ENCODE assay signal across 8 mouse cellular contexts in genomic region chr5:109866337-109867126, GRCm38 (mm10). TPM values are rescaled to one million over a fixed set of nuclear protein-coding genes. Genes with fewer than 3 reads are reported as not detected.
A peak's percentile ranks its signal among the peaks of the same experiment; 100 is the strongest.
DNase-seq lines count a peak whose midpoint lies in the region; ATAC-seq and TF ChIP-seq lines count a peak whose summit lies in the region.

No protein-coding gene starts in this region.

- peak overlapping the region; percentile 62 for H3K4me2 ChIP-seq in heart, embryonic 12.5 days
- H3K4me2 ChIP-seq in kidney, postnatal 0 days (ENCODE audit: low read length), result peak overlapping the region; percentile 64
- H3K4me2 ChIP-seq in liver, embryonic 11.5 days, result peak overlapping the region; percentile 70
- peak overlapping the region; percentile 47 for H3K4me2 ChIP-seq in stomach, embryonic 14.5 days (replicated peaks; ENCODE audit: low read depth, low read length)

- H3K27me3 ChIP-seq in heart, embryonic 12.5 days (replicated peaks), result no peaks in the 10 kb centered on the region
- H3K27me3 ChIP-seq in kidney, postnatal 0 days (ENCODE audit: insufficient read depth, low read length), result no peaks in the 10 kb centered on the region
- no peaks in the 10 kb centered on the region for H3K27me3 ChIP-seq in liver, embryonic 11.5 days (replicated peaks; ENCODE audit: control insufficient read depth, insufficient read depth, low read length)
- H3K27me3 ChIP-seq in stomach, embryonic 14.5 days (ENCODE audit: control insufficient read depth, insufficient read depth, low read length), result no peaks in the 10 kb centered on the region

- H3K9me3 ChIP-seq in heart, embryonic 12.5 days (replicated peaks), result no peaks in the 10 kb centered on the region
- H3K9me3 ChIP-seq in kidney, postnatal 0 days (replicated peaks; ENCODE audit: low read length), result no peaks in the 10 kb centered on the region
- no peaks in the 10 kb centered on the region for H3K9me3 ChIP-seq in liver, embryonic 11.5 days (ENCODE audit: control insufficient read depth, low read length)
- H3K9me3 ChIP-seq in stomach, embryonic 14.5 days (ENCODE audit: control insufficient read depth, low read depth, low read length), result no peaks in the 10 kb centered on the region

- TF ChIP-seq CTCF in kidney, postnatal 0 days (IDR thresholded peaks at IDR 0.05; ENCODE audit: low read depth), result no peak

- peaks cover 6% of the 10 kb centered on the region for H3K4me1 ChIP-seq in heart, embryonic 12.5 days (replicated peaks)
- no peaks in the 10 kb centered on the region for H3K4me1 ChIP-seq in kidney, postnatal 0 days (replicated peaks; ENCODE audit: insufficient read depth, low read length)
- H3K4me1 ChIP-seq in liver, embryonic 11.5 days (replicated peaks; ENCODE audit: control insufficient read depth, insufficient read depth, low read length), result peaks cover 4% of the 10 kb centered on the region; the same call in 1 of the 2 replicates
- no peaks in the 10 kb centered on the region for H3K4me1 ChIP-seq in stomach, embryonic 14.5 days (ENCODE audit: control insufficient read depth, insufficient read depth, low read length)

- H3K36me3 ChIP-seq in heart, embryonic 12.5 days, result no peaks in the 10 kb centered on the region
- no peaks in the 10 kb centered on the region for H3K36me3 ChIP-seq in kidney, postnatal 0 days (ENCODE audit: insufficient read depth, low read length)
- no peaks in the 10 kb centered on the region for H3K36me3 ChIP-seq in liver, embryonic 11.5 days (ENCODE audit: control insufficient read depth, insufficient read depth, low read length)
- no peaks in the 10 kb centered on the region for H3K36me3 ChIP-seq in stomach, embryonic 14.5 days (ENCODE audit: control insufficient read depth, insufficient read depth, low read length)

- H3K27ac ChIP-seq in heart, embryonic 12.5 days (ENCODE audit: poor library complexity, severe bottlenecking), result no peak overlapping the region
- H3K27ac ChIP-seq in kidney, postnatal 0 days, result peak overlapping the region; percentile 86
- H3K27ac ChIP-seq in liver, embryonic 11.5 days (ENCODE audit: low read depth, low read length), result 0 out of 2 replicates have a peak overlapping the region, but pooled peaks have one; percentile 6
- no peak overlapping the region for H3K27ac ChIP-seq in stomach, embryonic 14.5 days (ENCODE audit: low read length)

- H3K4me3 ChIP-seq in heart, embryonic 12.5 days, result peak overlapping the region; percentile 67
- peak overlapping the region; percentile 59 for H3K4me3 ChIP-seq in kidney, postnatal 0 days (replicated peaks; ENCODE audit: low read depth, low read length)
- H3K4me3 ChIP-seq in liver, embryonic 11.5 days (ENCODE audit: low read depth, low read length), result peak overlapping the region; percentile 65
- peak overlapping the region; percentile 50 for H3K4me3 ChIP-seq in stomach, embryonic 14.5 days (ENCODE audit: low read depth, low read length)

- peak; percentile 100 for ATAC-seq in erythroid progenitor cell, adult 5-6 weeks (replicated peaks; ENCODE audit: low FRiP score, poor library complexity, severe bottlenecking)
- peak; percentile 100 for ATAC-seq in heart, embryonic 12.5 days (ENCODE audit: insufficient number of reproducible peaks, low FRiP score)
- ATAC-seq in kidney, postnatal 0 days (replicated peaks; ENCODE audit: low FRiP score, low read depth), result peak; percentile 100
- peak; percentile 100 for ATAC-seq in liver, embryonic 11.5 days (replicated peaks; ENCODE audit: low FRiP score)
- ATAC-seq in stomach, embryonic 14.5 days (ENCODE audit: insufficient number of reproducible peaks, insufficient read depth, low FRiP score, low read depth), result peak; percentile 99

- under 1% methylated on average over 22 of the region's 22 CpGs for WGBS in heart, embryonic 12.5 days
- under 1% methylated on average over 22 of the region's 22 CpGs for WGBS in kidney, postnatal 0 days
- under 1% methylated on average over 22 of the region's 22 CpGs for WGBS in liver, embryonic 11.5 days
- under 1% methylated on average over 22 of the region's 22 CpGs for WGBS in stomach, embryonic 14.5 days

- DNase-seq in CD4-positive helper T cell, adult 2 months (ENCODE audit: low read depth, low spot score), result peak; percentile 93
- peak; percentile 64 for DNase-seq in brain, embryonic 18.5 days (ENCODE audit: low read depth, low spot score)
- peak; percentile 97 for DNase-seq in kidney, postnatal 0 days (ENCODE audit: low spot score)
- DNase-seq in liver, embryonic 11.5 days (ENCODE audit: low spot score), result peak; percentile 85
- peak; percentile 92 for DNase-seq in naive thymus-derived CD4-positive, alpha-beta T cell, adult 2 months (ENCODE audit: low read depth)

- H3K9ac ChIP-seq in heart, embryonic 12.5 days, result peak overlapping the region; percentile 80
- H3K9ac ChIP-seq in kidney, postnatal 0 days (ENCODE audit: low read depth, low read length), result peak overlapping the region; percentile 57; the same call in 1 of the 2 replicates
- peak overlapping the region; percentile 71 for H3K9ac ChIP-seq in liver, embryonic 11.5 days (ENCODE audit: low read depth, low read length)
- peak overlapping the region; percentile 57 for H3K9ac ChIP-seq in stomach, embryonic 14.5 days (replicated peaks; ENCODE audit: low read depth, low read length)

RNA-seq across cellular contexts. Expression of gene Gm15446, which starts 56.7 kb away (rescaled TPM):
- 3.6 and 7.5 TPM in 2 replicates for total RNA-seq in erythroid progenitor cell, adult 5-6 weeks (2015; ENCODE audit: low replicate concordance)
- 2.5 and 5.5 TPM in 2 replicates for total RNA-seq in erythroid progenitor cell, adult 5-6 weeks (2017; ENCODE audit: low replicate concordance)
- polyA plus RNA-seq in heart, embryonic 12.5 days (2016; fragmentation: Nextera tagmentation; extraction: Ambion mirVana), result 0.19 and 0.27 TPM in 2 replicates
- 0.71 and 0.95 TPM in 2 replicates for polyA plus RNA-seq in kidney, postnatal 0 days (2015; fragmentation: Nextera tagmentation; extraction: Ambion mirVana)
- 0.30 and 0.92 TPM in 2 replicates for polyA plus RNA-seq in liver, embryonic 11.5 days (2014; fragmentation: Nextera tagmentation; extraction: Ambion mirVana)
- polyA plus RNA-seq in stomach, embryonic 14.5 days (2014; fragmentation: Nextera tagmentation; extraction: Ambion mirVana), result 0.81 and 0.95 TPM in 2 replicates

Comparison
In these comparisons a context has a peak if more than half of its experiments do, and no peak if none do; other contexts are left out.
1. H3K27ac ChIP-seq: peak in kidney, postnatal 0 days (single experiment) and liver, embryonic 11.5 days (single experiment); none in heart, embryonic 12.5 days (single experiment) and stomach, embryonic 14.5 days (single experiment).
2. Peak in every context shown above with its lines, with median percentiles within 50 percentile points of each other: DNase-seq, ATAC-seq, H3K4me2 ChIP-seq, H3K4me3 ChIP-seq and H3K9ac ChIP-seq.